Mouse (Mus musculus): Measurements from ENCODE around the gene Dusp2. TPM values are rescaled to one million over a fixed set of nuclear protein-coding genes. Genes with fewer than 3 reads are reported as not detected.

Gene Dusp2
- polyA plus RNA-seq, 1 experiment from 2014 or later, result 7.3 TPM

DNA sequence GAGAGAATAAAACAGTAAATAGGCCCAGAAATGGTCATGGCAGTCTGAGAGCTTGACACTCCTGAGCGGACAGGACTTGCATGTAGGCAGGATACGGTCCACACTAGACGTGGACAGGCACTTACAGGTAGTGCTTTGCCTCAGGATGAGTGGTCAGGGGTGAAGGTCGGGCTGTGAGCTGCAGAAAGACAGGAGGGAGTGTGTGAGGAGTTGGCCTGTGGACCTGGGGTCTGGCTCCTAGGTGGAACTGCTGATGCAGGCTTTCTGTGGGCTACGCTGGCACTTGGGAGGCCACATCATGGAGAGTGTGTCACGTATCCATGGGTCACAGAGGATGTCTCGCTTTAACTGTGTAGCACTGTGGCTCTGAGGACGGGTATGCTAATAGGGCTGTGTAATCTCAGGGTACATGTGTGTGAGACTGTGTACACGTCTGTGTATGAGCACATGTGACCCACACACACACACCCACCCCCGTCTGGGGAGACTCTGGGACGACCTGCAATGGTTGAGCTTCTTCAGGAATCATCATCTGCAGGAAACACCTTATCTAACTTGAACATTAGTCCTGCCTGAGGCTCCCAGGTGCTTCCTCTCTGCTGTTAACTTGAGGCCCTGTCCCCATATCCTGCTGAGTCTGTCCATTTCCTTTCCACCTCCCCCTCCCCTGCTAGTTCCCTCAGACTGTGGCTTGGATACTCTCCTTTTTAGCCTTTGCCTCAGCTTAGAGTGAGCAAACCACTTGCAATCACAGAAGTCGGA is 7.7 kb upstream of the Dusp2 start:
- Histone ChIP-seq H3K4me1 (peaks cover 36% of the 10 kb centered on the region), H3K27ac (peak overlapping the region; percentile 61)
- peak; percentile 70 for ATAC-seq

DNA sequence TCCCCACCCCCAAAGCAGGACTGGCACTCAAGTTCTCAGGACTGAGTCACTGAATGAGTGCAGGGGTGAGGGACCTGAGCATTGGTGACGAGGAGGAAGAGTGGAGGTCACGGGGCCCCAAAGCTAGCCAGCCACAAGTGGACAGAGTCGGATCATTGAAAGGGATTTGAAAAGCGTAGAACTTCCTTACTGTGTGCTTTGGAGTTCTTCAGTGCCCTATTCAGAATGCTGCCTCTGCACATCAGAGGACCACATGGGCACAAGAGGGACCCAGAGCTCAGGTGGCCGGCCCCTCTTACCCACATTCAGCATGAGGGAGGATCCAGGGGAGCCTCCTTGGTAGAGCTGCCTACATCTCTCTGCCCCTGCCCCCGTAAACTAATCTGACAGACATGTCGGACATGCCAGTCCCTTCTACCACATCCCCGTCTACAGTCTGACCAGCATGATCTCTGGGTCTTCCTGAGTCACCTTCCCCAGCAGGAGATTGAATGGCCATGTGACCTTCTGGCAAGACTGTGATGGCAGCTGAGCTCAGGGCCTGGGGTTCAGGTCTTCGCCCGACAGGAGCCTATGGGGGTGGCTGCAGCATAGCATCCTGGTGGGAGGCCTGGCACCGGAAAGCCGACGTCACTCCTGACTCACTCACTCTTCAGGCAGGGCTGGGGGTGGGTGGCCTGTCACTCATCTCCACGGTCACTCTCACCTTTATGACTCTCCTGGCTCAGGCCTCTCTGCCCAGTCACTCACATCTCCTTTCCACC is 3.0 kb upstream of the Dusp2 start:
- Histone ChIP-seq H3K36me3 (no peaks in the 10 kb centered on the region), H3K9me3 (replicated peaks) (no peaks in the 10 kb centered on the region), H3K9ac (no peak overlapping the region), H3K27me3 (replicated peaks) (peaks cover 44% of the 10 kb centered on the region), H3K27ac (no peak overlapping the region), H3K4me3 (no peak overlapping the region), H3K4me1 (peaks cover 68% of the 10 kb centered on the region), H3K4me2 (no peak overlapping the region)
- 53% methylated on average over 14 of the region's 14 CpGs for WGBS (ENCODE audit: insufficient replicate concordance)
- no peak for ATAC-seq

More for the DNA sequence above, 7.7 kb upstream of the Dusp2 start:
- H3K9me3 ChIP-seq (replicated peaks), result no peaks in the 10 kb centered on the region
- H3K4me2 ChIP-seq, result peak overlapping the region; percentile 23; the same call in 1 of the 2 replicates
- WGBS (ENCODE audit: insufficient replicate concordance), result 29% methylated on average over 12 of the region's 12 CpGs
- 0 out of 2 replicates have a peak overlapping the region, but pooled peaks have one; percentile 4 for H3K9ac ChIP-seq
- no peaks in the 10 kb centered on the region for H3K36me3 ChIP-seq
- no peak overlapping the region for H3K4me3 ChIP-seq
- H3K27me3 ChIP-seq (replicated peaks), result peaks cover 7% of the 10 kb centered on the region; the same call in 1 of the 2 replicates

GRCm38 (mm10) chr2:127333945-127334603 is 1.9 kb upstream of the Dusp2 start:
- WGBS (ENCODE audit: insufficient replicate concordance), result 43% methylated on average over 5 of the region's 5 CpGs
- Histone ChIP-seq H3K36me3 (no peaks in the 10 kb centered on the region), H3K4me2 (no peak overlapping the region; the same call in 1 of the 2 replicates), H3K4me1 (peaks cover 68% of the 10 kb centered on the region), H3K9ac (no peak overlapping the region), H3K9me3 (replicated peaks) (no peaks in the 10 kb centered on the region), H3K27me3 (replicated peaks) (peaks cover 47% of the 10 kb centered on the region), H3K27ac (no peak overlapping the region), H3K4me3 (no peak overlapping the region)
- no peak for ATAC-seq

- Histone ChIP-seq H3K4me2 (peak overlapping the region; percentile 89), H3K9ac (no peak overlapping the region), H3K36me3 (no peaks in the 10 kb centered on the region), H3K27ac (peak overlapping the region; percentile 34; the same call in 1 of the 2 replicates), H3K27me3 (replicated peaks) (peaks cover 48% of the 10 kb centered on the region), H3K9me3 (replicated peaks) (no peaks in the 10 kb centered on the region), H3K4me3 (0 out of 2 replicates have a peak overlapping the region, but pooled peaks have one; percentile 63), H3K4me1 (peaks cover 61% of the 10 kb centered on the region)
- 18% methylated on average over 11 of the region's 11 CpGs for WGBS (ENCODE audit: insufficient replicate concordance)
- no peak for ATAC-seq
Observed at GRCm38 (mm10) chr2:127335078-127335541, 849 bp upstream of the Dusp2 start.

GRCm38 (mm10) chr2:127336497-127336832 is 506 bp downstream of the Dusp2 start:
- 1% methylated on average over 33 of the region's 33 CpGs for WGBS (ENCODE audit: insufficient replicate concordance)
- peak overlapping the region; percentile 89 for H3K4me2 ChIP-seq
- no peak for ATAC-seq
- peaks cover 61% of the 10 kb centered on the region for H3K4me1 ChIP-seq
- peak overlapping the region; percentile 69 for H3K9ac ChIP-seq
- peak overlapping the region; percentile 65; the same call in 1 of the 2 replicates for H3K27ac ChIP-seq
- H3K36me3 ChIP-seq, result no peaks in the 10 kb centered on the region
- H3K9me3 ChIP-seq (replicated peaks), result no peaks in the 10 kb centered on the region
- peaks cover 48% of the 10 kb centered on the region for H3K27me3 ChIP-seq (replicated peaks)
- peak overlapping the region; percentile 63 for H3K4me3 ChIP-seq

DNA sequence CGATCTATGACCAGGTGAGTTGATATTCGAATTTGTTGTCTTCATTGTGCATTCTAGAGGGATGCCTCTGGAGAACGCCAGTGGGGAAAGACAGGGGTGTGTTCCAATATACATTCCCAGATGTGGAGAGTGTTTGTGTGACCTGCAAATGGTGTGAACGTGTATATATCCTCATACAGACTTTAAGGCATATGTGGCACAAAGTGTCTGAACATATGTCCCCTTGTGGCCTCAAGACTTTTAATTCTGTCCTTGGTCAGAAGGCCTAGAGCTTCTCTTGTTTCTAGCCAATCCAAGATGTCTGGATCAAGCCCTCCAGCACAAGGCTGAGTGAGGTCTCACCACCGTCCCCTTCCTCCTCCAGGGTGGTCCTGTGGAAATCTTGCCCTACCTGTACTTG is 926 bp downstream of the Dusp2 start:
- Histone ChIP-seq H3K27ac (no peak overlapping the region), H3K4me1 (peaks cover 61% of the 10 kb centered on the region), H3K9ac (peak overlapping the region; percentile 69), H3K4me2 (peak overlapping the region; percentile 89), H3K4me3 (peak overlapping the region; percentile 63), H3K27me3 (replicated peaks) (peaks cover 48% of the 10 kb centered on the region), H3K36me3 (no peaks in the 10 kb centered on the region), H3K9me3 (replicated peaks) (no peaks in the 10 kb centered on the region)
- ATAC-seq, result no peak
- 9% methylated on average over 5 of the region's 5 CpGs for WGBS (ENCODE audit: insufficient replicate concordance)

DNA sequence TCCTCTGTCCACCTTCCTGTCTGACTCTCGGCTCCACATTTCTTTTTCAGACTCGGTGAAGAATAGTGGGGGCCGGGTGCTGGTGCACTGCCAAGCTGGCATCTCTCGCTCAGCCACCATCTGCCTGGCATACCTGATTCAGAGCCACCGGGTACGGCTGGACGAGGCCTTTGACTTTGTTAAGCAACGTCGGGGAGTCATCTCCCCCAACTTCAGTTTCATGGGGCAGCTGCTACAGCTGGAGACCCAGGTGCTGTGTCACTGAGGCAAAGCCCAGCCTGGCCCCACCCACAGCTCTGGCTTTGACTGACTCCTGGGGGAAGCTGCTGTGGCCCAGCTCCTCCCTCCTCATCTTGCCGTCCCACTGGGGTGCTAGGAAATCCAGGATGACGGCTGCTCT is 1.6 kb downstream of the Dusp2 start:
- Histone ChIP-seq H3K4me3 (peak overlapping the region; percentile 63), H3K27ac (no peak overlapping the region), H3K4me1 (peaks cover 61% of the 10 kb centered on the region), H3K27me3 (replicated peaks) (peaks cover 52% of the 10 kb centered on the region), H3K9ac (no peak overlapping the region), H3K4me2 (peak overlapping the region; percentile 89), H3K36me3 (no peaks in the 10 kb centered on the region), H3K9me3 (replicated peaks) (no peaks in the 10 kb centered on the region)
- WGBS (ENCODE audit: insufficient replicate concordance), result 26% methylated on average over 11 of the region's 11 CpGs
- ATAC-seq, result no peak

DNA sequence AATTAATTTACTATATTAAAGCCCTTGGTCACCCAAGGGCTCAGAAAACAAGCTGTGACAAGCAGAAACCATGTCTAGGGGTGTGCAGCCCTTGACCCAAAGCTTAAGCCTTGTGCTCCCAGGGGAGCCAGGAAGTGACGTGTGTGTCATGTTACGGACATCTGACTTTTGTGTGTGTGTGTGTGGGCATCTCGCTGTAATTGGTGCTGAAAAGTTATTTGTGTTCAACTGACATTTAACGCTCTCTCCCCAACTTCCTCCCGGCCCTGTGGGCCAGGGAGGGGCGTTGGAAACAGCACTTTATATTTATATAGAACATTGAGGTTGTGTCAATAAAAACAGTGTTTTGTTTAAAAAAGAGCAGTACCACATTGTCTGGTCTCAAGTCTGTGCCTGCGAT is 2.1 kb downstream of the Dusp2 start:
- Histone ChIP-seq H3K27ac (no peak overlapping the region), H3K4me1 (peaks cover 59% of the 10 kb centered on the region), H3K4me2 (peak overlapping the region; percentile 89), H3K4me3 (peak overlapping the region; percentile 63), H3K9me3 (replicated peaks) (no peaks in the 10 kb centered on the region), H3K36me3 (no peaks in the 10 kb centered on the region), H3K9ac (no peak overlapping the region), H3K27me3 (replicated peaks) (peaks cover 52% of the 10 kb centered on the region)
- WGBS (ENCODE audit: insufficient replicate concordance), result 51% methylated on average over 7 of the region's 7 CpGs
- ATAC-seq, result no peak

DNA sequence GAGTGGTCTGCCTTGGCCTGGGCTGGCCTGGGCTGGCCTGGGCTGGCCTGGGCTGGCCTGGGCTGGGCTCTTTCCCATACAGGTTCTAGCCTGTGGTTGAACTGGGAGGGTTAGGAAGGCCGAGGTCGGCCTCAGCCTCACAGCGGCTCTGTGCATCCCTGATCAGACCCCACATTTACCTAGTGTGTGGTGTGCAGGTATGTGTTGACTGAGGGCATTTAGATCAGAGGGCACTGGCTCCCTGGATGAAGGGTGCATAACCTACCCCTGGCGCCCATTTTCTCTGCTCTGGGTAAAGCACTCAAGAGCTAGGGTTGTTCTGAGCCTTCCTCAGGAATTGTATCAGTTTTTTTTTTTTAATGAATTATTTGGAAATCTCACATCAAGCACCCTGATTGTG is 2.5 kb downstream of the Dusp2 start, which contains the start of gene Astl:
TSS of gene Astl (plus strand) at position 224 of the 400 bp plus-strand sequence.
- WGBS (ENCODE audit: insufficient replicate concordance), result 61% methylated on average over 4 of the region's 4 CpGs
- H3K4me3 ChIP-seq, result peak within 1 kb of the TSS; percentile 63
- peak within 1 kb of the TSS; percentile 89 for H3K4me2 ChIP-seq
- H3K27me3 ChIP-seq (replicated peaks), result peaks cover 52% of the 10 kb centered on the region
- no peaks in the 10 kb centered on the region for H3K9me3 ChIP-seq (replicated peaks)
- H3K9ac ChIP-seq, result no peak within 1 kb of the TSS
- H3K4me1 ChIP-seq, result peaks cover 55% of the 10 kb centered on the region
- ATAC-seq, result no peak
- no peaks in the 10 kb centered on the region for H3K36me3 ChIP-seq
- no peak within 1 kb of the TSS for H3K27ac ChIP-seq

DNA sequence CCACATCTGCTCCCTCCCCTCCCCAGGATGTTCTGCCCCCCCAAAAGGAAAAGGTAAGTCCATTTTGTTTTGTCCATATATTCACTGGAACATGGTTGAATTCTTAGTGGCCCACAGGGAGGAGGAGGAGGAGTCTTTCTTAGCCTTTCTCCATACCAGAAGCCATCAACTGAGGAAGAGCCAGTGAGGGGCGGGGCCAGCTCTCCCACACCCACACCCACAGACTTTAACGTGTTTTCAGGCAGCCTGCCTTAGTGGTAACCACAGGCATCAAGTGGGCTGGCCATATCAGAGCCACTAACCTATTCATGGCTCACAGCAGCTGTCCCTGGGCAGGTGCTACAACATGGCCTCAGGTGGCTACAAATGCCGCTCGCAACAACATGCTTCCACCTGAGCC is 2.9 kb downstream of the Dusp2 start:
- H3K36me3 ChIP-seq, result no peaks in the 10 kb centered on the region

DNA sequence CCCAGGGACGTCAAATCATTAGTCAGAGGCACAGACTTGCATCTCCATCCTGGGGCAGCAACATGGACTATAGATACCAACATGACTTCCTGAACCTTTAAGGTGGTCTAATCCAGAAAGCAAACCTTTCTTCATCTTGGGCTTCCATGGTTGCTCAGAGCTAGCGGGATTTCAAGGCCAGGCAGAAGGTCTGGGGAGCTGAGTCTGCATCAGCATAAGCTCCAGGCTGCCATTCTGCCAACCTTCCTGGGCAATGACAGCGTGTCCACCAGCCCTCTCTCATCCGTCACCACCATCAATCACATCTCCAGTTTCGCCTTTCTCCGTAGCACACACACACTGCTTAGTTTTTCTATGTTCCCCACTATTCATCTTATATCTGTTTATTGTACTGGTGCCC is 3.3 kb downstream of the Dusp2 start:
- Histone ChIP-seq H3K4me3 (no peak overlapping the region), H3K9me3 (replicated peaks) (no peaks in the 10 kb centered on the region)
- 66% methylated on average over 6 of the region's 6 CpGs for WGBS (ENCODE audit: insufficient replicate concordance)

More for the DNA sequence above, 2.9 kb downstream of the Dusp2 start:
- H3K4me1 ChIP-seq, result peaks cover 51% of the 10 kb centered on the region
- no peak overlapping the region for H3K27ac ChIP-seq
- H3K4me2 ChIP-seq, result no peak overlapping the region
- H3K4me3 ChIP-seq, result no peak overlapping the region
- peaks cover 55% of the 10 kb centered on the region for H3K27me3 ChIP-seq (replicated peaks)
- no peaks in the 10 kb centered on the region for H3K9me3 ChIP-seq (replicated peaks)
- 58% methylated on average over 4 of the region's 4 CpGs for WGBS (ENCODE audit: insufficient replicate concordance)
- ATAC-seq, result no peak
- H3K9ac ChIP-seq, result no peak overlapping the region

More for the DNA sequence above, 3.3 kb downstream of the Dusp2 start:
- Histone ChIP-seq H3K36me3 (no peaks in the 10 kb centered on the region), H3K27ac (no peak overlapping the region), H3K27me3 (replicated peaks) (peaks cover 55% of the 10 kb centered on the region), H3K4me1 (peaks cover 47% of the 10 kb centered on the region), H3K9ac (no peak overlapping the region), H3K4me2 (no peak overlapping the region)
- no peak for ATAC-seq

Measured in liver, embryonic 12.5 days (tissue).